Mouse (Mus musculus) forebrain, embryonic 14.5 days (tissue): ENCODE measurements at regions not wholly inside any gene's neighbourhood (a gene's known extent, or its start where the extent isn't known, plus 50 kb on each side); places are given as distances from the start of the nearest gene placed in this dataset.

Source experiments
- ATAC-seq: fragments of 200-750 bp; cut with Nextera tagmentation; 2 replicates; pipeline ENCODE4 v1.8.0; 2017; ENCODE audit warnings: mild to moderate bottlenecking, moderate library complexity
- DNase-seq: peaks from one replicate; pipeline ENCODE4 v3.0.0-alpha.2; 2015; ENCODE audit warnings: low spot score
- H3K27ac ChIP-seq: fragments of 300-500 bp; sonication (generic); 2 replicates; pipeline ENCODE4 v1.5.1; 2014; ENCODE audit warnings: low read depth, mild to moderate bottlenecking, control low read depth, low read length, moderate library complexity
- H3K27me3 ChIP-seq: fragments of 300-500 bp; sonication (generic); replicated peaks from 2 replicates; pipeline ENCODE4 v1.6.1; 2014; ENCODE audit warnings: low read length, control low read depth, mixed read lengths; ENCODE audit not compliant: control insufficient read depth, insufficient read depth
- H3K36me3 ChIP-seq: fragments of 300-500 bp; sonication (generic); 2 replicates; pipeline ENCODE4 v1.6.1; 2014; ENCODE audit warnings: low read length, control low read depth; ENCODE audit not compliant: control insufficient read depth, insufficient read depth
- H3K4me1 ChIP-seq: fragments of 300-500 bp; sonication (generic); 2 replicates; pipeline ENCODE4 v1.6.1; 2014; ENCODE audit warnings: antibody characterized with exemption, low read length, control low read depth; ENCODE audit not compliant: control insufficient read depth, insufficient read depth
- H3K4me2 ChIP-seq: fragments of 300-500 bp; sonication (generic); 2 replicates; pipeline ENCODE4 v1.6.1; 2014; ENCODE audit warnings: mild to moderate bottlenecking, control low read depth, low read length
- H3K4me3 ChIP-seq: fragments of 300-500 bp; sonication (generic); 2 replicates; pipeline ENCODE4 v1.5.1; 2014; ENCODE audit warnings: low read depth, low read length, control low read depth
- H3K9ac ChIP-seq: fragments of 300-500 bp; sonication (generic); 2 replicates; pipeline ENCODE4 v1.6.1; 2014; ENCODE audit warnings: mild to moderate bottlenecking, low read length, control low read depth, moderate library complexity
- H3K9me3 ChIP-seq: fragments of 300-500 bp; sonication (generic); replicated peaks from 2 replicates; pipeline ENCODE4 v1.6.1; 2016; ENCODE audit warnings: low read length, control low read depth, mixed read lengths; ENCODE audit not compliant: control insufficient read depth
- WGBS: fragments of 180-500 bp; shearing (Covaris S2); extraction: QIAGEN DNeasy Blood & Tissue Kit; methylation state at CpG from one replicate; pipeline ENCODE4 v1.1.7; 2014; 5-methylcytosine and 5-hydroxymethylcytosine counted together

GRCm38 (mm10) chr13:34408669-34409055 is 63.7 kb upstream of the Slc22a23 start:
- Histone ChIP-seq H3K27me3 (no peaks in the 10 kb centered on the region), H3K4me1 (no peaks in the 10 kb centered on the region), H3K27ac (no peak overlapping the region), H3K4me3 (no peak overlapping the region), H3K36me3 (no peaks in the 10 kb centered on the region), H3K9ac (no peak overlapping the region), H3K9me3 (no peaks in the 10 kb centered on the region), H3K4me2 (no peak overlapping the region)
- WGBS, result 65% methylated on average over 2 of the region's 2 CpGs
- ATAC-seq (no peak), DNase-seq (no peak)

- 75% methylated on average over 4 of the region's 4 CpGs for WGBS
- H3K4me2 ChIP-seq, result no peak overlapping the region
- no peak overlapping the region for H3K4me3 ChIP-seq
- H3K9me3 ChIP-seq, result no peaks in the 10 kb centered on the region
- no peak overlapping the region for H3K27ac ChIP-seq
- H3K36me3 ChIP-seq, result no peaks in the 10 kb centered on the region
- ATAC-seq (no peak), DNase-seq (no peak)
- no peaks in the 10 kb centered on the region for H3K27me3 ChIP-seq
- H3K4me1 ChIP-seq, result no peaks in the 10 kb centered on the region
- H3K9ac ChIP-seq, result no peak overlapping the region
These were observed 63.2 kb upstream of the Slc22a23 start for GRCm38 (mm10) chr13:34408007-34408668.

- H3K4me2 ChIP-seq, result no peak overlapping the region
- ATAC-seq, result no peak
- H3K9me3 ChIP-seq, result no peaks in the 10 kb centered on the region
These were observed 61.3 kb upstream of the Slc22a23 start for GRCm38 (mm10) chr13:34406291-34406690.

GRCm38 (mm10) chr13:34402631-34403030 is 57.6 kb upstream of the Slc22a23 start:
- ATAC-seq, result no peak
- no peak overlapping the region for H3K27ac ChIP-seq

More at GRCm38 (mm10) chr13:34406291-34406690, 61.3 kb upstream of the Slc22a23 start:
- H3K4me3 ChIP-seq, result no peak overlapping the region
- DNase-seq, result no peak
- H3K9ac ChIP-seq, result no peak overlapping the region
- no peak overlapping the region for H3K27ac ChIP-seq
- no peaks in the 10 kb centered on the region for H3K27me3 ChIP-seq
- no peaks in the 10 kb centered on the region for H3K4me1 ChIP-seq
- H3K36me3 ChIP-seq, result no peaks in the 10 kb centered on the region

GRCm38 (mm10) chr13:34401031-34401430 is 56.0 kb upstream of the Slc22a23 start:
- Histone ChIP-seq H3K27me3 (no peaks in the 10 kb centered on the region), H3K9ac (no peak overlapping the region), H3K36me3 (no peaks in the 10 kb centered on the region), H3K4me3 (no peak overlapping the region), H3K4me2 (no peak overlapping the region), H3K9me3 (no peaks in the 10 kb centered on the region), H3K27ac (no peak overlapping the region), H3K4me1 (no peaks in the 10 kb centered on the region)
- DNase-seq (no peak), ATAC-seq (no peak)
- WGBS, result 80% methylated on average over 2 of the region's 2 CpGs

More at GRCm38 (mm10) chr13:34402631-34403030, 57.6 kb upstream of the Slc22a23 start:
- H3K4me1 ChIP-seq, result no peaks in the 10 kb centered on the region
- 86% methylated on average over 1 of the region's 1 CpGs for WGBS
- no peak overlapping the region for H3K4me3 ChIP-seq
- H3K9me3 ChIP-seq, result no peaks in the 10 kb centered on the region
- no peaks in the 10 kb centered on the region for H3K36me3 ChIP-seq
- H3K4me2 ChIP-seq, result no peak overlapping the region
- H3K27me3 ChIP-seq, result no peaks in the 10 kb centered on the region
- DNase-seq, result no peak
- H3K9ac ChIP-seq, result no peak overlapping the region

- no peaks in the 10 kb centered on the region for H3K9me3 ChIP-seq
- H3K27ac ChIP-seq, result no peak overlapping the region
- ATAC-seq (no peak), DNase-seq (no peak)
- 84% methylated on average over 3 of the region's 3 CpGs for WGBS
- H3K36me3 ChIP-seq, result no peaks in the 10 kb centered on the region
- H3K4me1 ChIP-seq, result no peaks in the 10 kb centered on the region
- no peak overlapping the region for H3K4me2 ChIP-seq
- H3K9ac ChIP-seq, result no peak overlapping the region
- no peaks in the 10 kb centered on the region for H3K27me3 ChIP-seq
- no peak overlapping the region for H3K4me3 ChIP-seq
These were observed 53.9 kb upstream of the Slc22a23 start for GRCm38 (mm10) chr13:34398847-34399246.

- no peak for ATAC-seq
- 38% methylated on average over 10 of the region's 10 CpGs for WGBS
These were observed 53.2 kb upstream of the Slc22a23 start for GRCm38 (mm10) chr13:34398061-34398787.

GRCm38 (mm10) chr13:34395504-34395903 is 50.5 kb upstream of the Slc22a23 start:
- H3K9me3 ChIP-seq, result no peaks in the 10 kb centered on the region
- H3K27ac ChIP-seq, result no peak overlapping the region
- H3K4me3 ChIP-seq, result no peak overlapping the region
- DNase-seq (no peak), ATAC-seq (no peak)
- no peak overlapping the region for H3K9ac ChIP-seq
- no peaks in the 10 kb centered on the region for H3K36me3 ChIP-seq
- no peak overlapping the region for H3K4me2 ChIP-seq
- H3K4me1 ChIP-seq, result no peaks in the 10 kb centered on the region
- no peaks in the 10 kb centered on the region for H3K27me3 ChIP-seq

More at GRCm38 (mm10) chr13:34398061-34398787, 53.2 kb upstream of the Slc22a23 start:
- DNase-seq, result no peak
- H3K27ac ChIP-seq, result no peak overlapping the region
- H3K27me3 ChIP-seq, result no peaks in the 10 kb centered on the region
- no peaks in the 10 kb centered on the region for H3K9me3 ChIP-seq
- H3K4me1 ChIP-seq, result no peaks in the 10 kb centered on the region
- no peak overlapping the region for H3K4me2 ChIP-seq
- H3K9ac ChIP-seq, result no peak overlapping the region
- H3K36me3 ChIP-seq, result no peaks in the 10 kb centered on the region
- no peak overlapping the region for H3K4me3 ChIP-seq

- Histone ChIP-seq H3K4me3 (no peak overlapping the region), H3K9ac (no peak overlapping the region), H3K27ac (no peak overlapping the region), H3K4me1 (no peaks in the 10 kb centered on the region), H3K4me2 (no peak overlapping the region), H3K36me3 (no peaks in the 10 kb centered on the region), H3K9me3 (no peaks in the 10 kb centered on the region), H3K27me3 (no peaks in the 10 kb centered on the region)
- ATAC-seq (no peak), DNase-seq (no peak)
- 76% methylated on average over 1 of the region's 1 CpGs for WGBS
These were observed 50.0 kb upstream of the Slc22a23 start for GRCm38 (mm10) chr13:34395010-34395409.
